Mouse (Mus musculus) heart, postnatal 4 days (tissue): Measurements from ENCODE around the gene Lamtor4. TPM values are rescaled to one million over a fixed set of nuclear protein-coding genes. Genes with fewer than 3 reads are reported as not detected.

Source experiments
- DNase-seq: peaks from one replicate; pipeline ENCODE4 v3.0.0; 2021
- total RNA-seq, 2 experiments: library from RNA; stranded (reverse); gene quantifications; 2 replicates each; pipeline ENCODE4 v1.2.3; 2021

Gene Lamtor4
- total RNA-seq, 2 experiments from 2014 or later, result 59.2 to 66.4 TPM

DNA sequence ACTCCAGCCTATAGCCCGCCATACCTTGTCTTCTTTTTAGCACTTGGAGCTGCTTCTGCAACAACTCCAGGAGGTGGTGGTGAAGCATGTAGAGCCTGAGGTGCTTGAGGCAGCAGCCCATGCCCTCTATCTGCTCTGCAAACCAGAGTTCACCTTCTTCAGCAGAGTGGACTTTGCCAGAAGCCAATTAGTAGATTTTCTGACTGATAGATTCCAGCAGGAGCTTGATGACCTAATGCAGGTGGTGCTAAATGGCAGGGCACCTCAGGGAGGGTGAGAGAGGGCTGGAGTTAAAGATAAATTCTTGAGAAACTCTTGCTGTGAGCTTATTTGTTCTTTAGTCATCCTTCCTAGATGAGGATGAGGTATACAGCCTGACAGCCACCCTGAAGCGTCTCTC lies 44.3 kb downstream of the Lamtor4 start:
- no peak for DNase-seq

Other genes with a start within 250 kb of the Lamtor4 start
- gene Smok3a, start 234.2 kb upstream of the Lamtor4 start, total RNA-seq, result not detected
- not detected for gene Smok3b, start 234.1 kb upstream of the Lamtor4 start, total RNA-seq
- gene Smok3c, start 202.3 kb upstream of the Lamtor4 start, total RNA-seq, result not detected
- gene Zkscan1, start 170.4 kb upstream of the Lamtor4 start, total RNA-seq, result 10 to 100 TPM; 22.6 to 25.0 TPM
- gene Zscan21, start 138.6 kb upstream of the Lamtor4 start, total RNA-seq, result 10 to 100 TPM; 20.8 to 22.7 TPM
- 10 to 100 TPM in 1 of 2 experiments, 1 to 10 TPM in 1; 7.6 to 10.6 TPM for gene Zfp113, start 99.7 kb upstream of the Lamtor4 start, total RNA-seq
- 100 to 1,000 TPM; 134 to 143 TPM for gene Cops6, start 94.4 kb upstream of the Lamtor4 start, total RNA-seq
- 10 to 100 TPM; 14.0 to 16.7 TPM for gene Ap4m1, start 83.5 kb upstream of the Lamtor4 start, total RNA-seq
- 10 to 100 TPM; 80.5 to 86.4 TPM for gene Mcm7, start 83.1 kb upstream of the Lamtor4 start, total RNA-seq
- gene Taf6, start 68.0 kb upstream of the Lamtor4 start, total RNA-seq, result 10 to 100 TPM; 27.7 to 28.8 TPM
- 1 to 10 TPM; 8.9 to 9.4 TPM for gene Cnpy4, start 68.0 kb upstream of the Lamtor4 start, total RNA-seq
- 1 to 10 TPM; 4.3 to 4.6 TPM for gene Mblac1, start 61.2 kb upstream of the Lamtor4 start, total RNA-seq
- under 1 TPM in 1 of 2 experiments, not detected in 1; 0.14 TPM for gene Nxpe5, start 29.6 kb upstream of the Lamtor4 start, total RNA-seq
- gene BC037034, start 8.6 kb downstream of the Lamtor4 start, total RNA-seq, result 1 to 10 TPM; 7.9 to 8.2 TPM
- gene Gal3st4, start 17.4 kb downstream of the Lamtor4 start, total RNA-seq, result under 1 TPM; 0.36 to 0.76 TPM
- gene Gm43720, start 24.5 kb downstream of the Lamtor4 start, total RNA-seq, result not detected
- 1 to 10 TPM; 2.3 to 2.5 TPM for gene Gpc2, start 24.5 kb downstream of the Lamtor4 start, total RNA-seq
- 1 to 10 TPM in 1 of 2 experiments, under 1 TPM in 1; 0.26 to 1.3 TPM for gene Stag3, start 24.8 kb downstream of the Lamtor4 start, total RNA-seq
- gene Pvrig, start 86.5 kb downstream of the Lamtor4 start, total RNA-seq, result not detected
- gene Zfp157, start 186.0 kb downstream of the Lamtor4 start, total RNA-seq, result 10 to 100 TPM; 10.1 to 12.8 TPM